Mouse (Mus musculus): ENCODE results near the gene Kiss1. TPM values are rescaled to one million over a fixed set of nuclear protein-coding genes. Genes with fewer than 3 reads are reported as not detected.

Kiss1 gene
- total RNA-seq, 2 experiments from 2014 or later = not detected

Other genes starting within 250 kb of the Kiss1 start
- 10 to 100 TPM; 41.7 to 42.4 TPM for gene Ppp1r15b, start 190.7 kb upstream of the Kiss1 start, total RNA-seq (2021)
- 10 to 100 TPM; 66.5 to 87.4 TPM for gene Plekha6, start 157.7 kb upstream of the Kiss1 start, total RNA-seq (2021)
- 1 to 10 TPM in 1 of 2 experiments, under 1 TPM in 1; 0.48 to 2.0 TPM for gene Golt1a, start 12.1 kb upstream of the Kiss1 start, total RNA-seq (2021)
- not detected for gene Ren1, start 28.6 kb downstream of the Kiss1 start, total RNA-seq (2021)
- gene Etnk2, start 41.7 kb downstream of the Kiss1 start, total RNA-seq (2021) = 10 to 100 TPM in 1 of 2 experiments, 1 to 10 TPM in 1; 7.8 to 10.2 TPM
- 10 to 100 TPM in 1 of 2 experiments, 1 to 10 TPM in 1; 8.3 to 12.0 TPM for gene Sox13, start 102.5 kb downstream of the Kiss1 start, total RNA-seq (2021)

Data from left cerebral cortex, postnatal 36 days (tissue).